ENCODE assay signal across 29 mouse cellular contexts in the genomic region with DNA sequence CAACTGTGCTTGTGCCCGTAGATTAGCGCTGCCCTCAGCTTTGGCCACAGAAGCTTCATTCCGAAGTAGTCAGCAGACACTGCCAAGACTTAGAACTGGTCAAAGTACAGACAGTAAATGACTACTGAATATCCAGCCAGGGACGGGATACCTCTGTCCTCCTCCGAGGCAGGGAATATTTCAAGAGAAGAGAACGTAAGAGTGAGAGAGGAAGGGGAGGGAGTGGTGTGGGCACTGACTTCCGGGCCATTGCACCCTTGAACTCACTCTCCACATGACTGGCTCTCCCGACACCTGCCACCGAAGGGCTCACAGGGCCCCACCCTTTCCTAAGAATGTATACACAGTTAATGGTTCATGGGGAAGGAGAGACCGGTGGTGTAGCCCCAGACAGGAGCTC. TPM values are rescaled to one million over a fixed set of nuclear protein-coding genes. Genes with fewer than 3 reads are reported as not detected.
DNase-seq lines count a peak whose midpoint lies in the region; ATAC-seq and TF ChIP-seq lines count a peak whose summit lies in the region.
"Had no signal": no experiment of that assay in that cellular context is flagged by ENCODE, and none has a peak within 500 bp of the region (broad histone marks: within the 10 kb centered on the region; RNA-seq: fewer than 3 reads in every experiment).

No protein-coding gene starts in this region.

- no peak overlapping the region for H3K9ac ChIP-seq in intestine, embryonic 15.5 days
- H3K9ac ChIP-seq in kidney, postnatal 0 days (ENCODE audit: low read depth, low read length) = no peak overlapping the region
- no peak overlapping the region for H3K9ac ChIP-seq in forebrain, postnatal 0 days
- H3K9ac ChIP-seq: embryonic facial prominence, embryonic 12.5 days; hindbrain, embryonic 14.5 days; limb, embryonic 15.5 days; liver, embryonic 14.5 days; lung, embryonic 14.5 days had no signal

- no peak overlapping the region for H3K4me3 ChIP-seq in intestine, embryonic 15.5 days (replicated peaks)
- H3K4me3 ChIP-seq in kidney, adult 2 months (ENCODE audit: insufficient read depth, low read depth, low read length) = no peak overlapping the region
- no peak overlapping the region for H3K4me3 ChIP-seq in kidney, postnatal 0 days (replicated peaks; ENCODE audit: low read depth, low read length)
- H3K4me3 ChIP-seq in small intestine, adult 2 months (ENCODE audit: low read depth, low read length) = no peak overlapping the region
- H3K4me3 ChIP-seq in forebrain, postnatal 0 days (ENCODE audit: low read depth, low read length) = no peak overlapping the region
- H3K4me3 ChIP-seq: embryonic facial prominence, embryonic 12.5 days; gastrocnemius, adult 2 months; heart, embryonic 10.5 days; limb, embryonic 15.5 days; megakaryocyte, embryonic 14.5 days had no signal

- no peaks in the 10 kb centered on the region for H3K9me3 ChIP-seq in intestine, embryonic 15.5 days
- H3K9me3 ChIP-seq in kidney, postnatal 0 days (replicated peaks; ENCODE audit: low read length) = no peaks in the 10 kb centered on the region
- no peaks in the 10 kb centered on the region for H3K9me3 ChIP-seq in forebrain, postnatal 0 days (ENCODE audit: low read length)
- H3K9me3 ChIP-seq: embryonic facial prominence, embryonic 12.5 days; heart, embryonic 10.5 days; limb, embryonic 15.5 days had no signal

- TF ChIP-seq CTCF in kidney, adult 2 months (conservative IDR thresholded peaks at IDR 0.05; ENCODE audit: insufficient read depth, insufficient read length, low read depth, low read length) = no peak
- no peak for TF ChIP-seq CTCF in kidney, postnatal 0 days (IDR thresholded peaks at IDR 0.05; ENCODE audit: low read depth)
- TF ChIP-seq CTCF in small intestine, adult 2 months (IDR thresholded peaks at IDR 0.05; ENCODE audit: extremely low read depth, insufficient read length, insufficient replicate concordance, low read depth, low read length) = no peak
- no peak for TF ChIP-seq CTCF in forebrain, postnatal 0 days (IDR thresholded peaks at IDR 0.05; ENCODE audit: low read depth)

- ATAC-seq in intestine, embryonic 15.5 days = peak; percentile 54
- ATAC-seq in kidney, postnatal 0 days (replicated peaks; ENCODE audit: low FRiP score, low read depth) = peak; percentile 88
- ATAC-seq in forebrain, postnatal 0 days = no peak
- ATAC-seq: inflammation-experienced regulatory T-cells, adult 6 months had no signal

- H3K27me3 ChIP-seq in intestine, embryonic 15.5 days (replicated peaks) = no peaks in the 10 kb centered on the region
- H3K27me3 ChIP-seq in kidney, adult 2 months (replicated peaks; ENCODE audit: control insufficient read depth, insufficient read depth, low read length) = no peaks in the 10 kb centered on the region
- no peaks in the 10 kb centered on the region for H3K27me3 ChIP-seq in kidney, postnatal 0 days (ENCODE audit: insufficient read depth, low read length)
- H3K27me3 ChIP-seq in small intestine, adult 2 months (ENCODE audit: control insufficient read depth, insufficient read depth, low read length) = no peaks in the 10 kb centered on the region
- H3K27me3 ChIP-seq in forebrain, postnatal 0 days (ENCODE audit: insufficient read depth, low read length) = no peaks in the 10 kb centered on the region
- H3K27me3 ChIP-seq: limb, embryonic 15.5 days had no signal

- H3K4me1 ChIP-seq in intestine, embryonic 15.5 days (replicated peaks) = peaks cover 18% of the 10 kb centered on the region
- H3K4me1 ChIP-seq in kidney, adult 2 months (ENCODE audit: control insufficient read depth, insufficient read depth, low read length) = no peaks in the 10 kb centered on the region; the same call in 1 of the 2 replicates
- H3K4me1 ChIP-seq in kidney, postnatal 0 days (replicated peaks; ENCODE audit: insufficient read depth, low read length) = no peaks in the 10 kb centered on the region
- H3K4me1 ChIP-seq in small intestine, adult 2 months (ENCODE audit: control insufficient read depth, insufficient read depth, insufficient read length, low read length) = peaks cover 41% of the 10 kb centered on the region
- H3K4me1 ChIP-seq in forebrain, postnatal 0 days (ENCODE audit: insufficient read depth) = no peaks in the 10 kb centered on the region
- H3K4me1 ChIP-seq: embryonic facial prominence, embryonic 12.5 days; limb, embryonic 15.5 days had no signal

- H3K4me2 ChIP-seq in intestine, embryonic 15.5 days (replicated peaks) = 0 out of 2 replicates have a peak overlapping the region, but pooled peaks have one; percentile 17
- H3K4me2 ChIP-seq in kidney, postnatal 0 days (ENCODE audit: low read length) = no peak overlapping the region
- no peak overlapping the region for H3K4me2 ChIP-seq in forebrain, postnatal 0 days (ENCODE audit: low read depth)
- H3K4me2 ChIP-seq: embryonic facial prominence, embryonic 12.5 days; hindbrain, embryonic 14.5 days; limb, embryonic 15.5 days; lung, embryonic 14.5 days had no signal

- H3K27ac ChIP-seq in intestine, embryonic 15.5 days = peak overlapping the region; percentile 7; the same call in 1 of the 2 replicates
- no peak overlapping the region for H3K27ac ChIP-seq in kidney, adult 2 months (ENCODE audit: insufficient read depth, low read depth, low read length)
- 0 out of 2 replicates have a peak overlapping the region, but pooled peaks have one; percentile 26 for H3K27ac ChIP-seq in kidney, postnatal 0 days
- H3K27ac ChIP-seq in small intestine, adult 2 months (ENCODE audit: insufficient read depth, low read depth, low read length) = peak overlapping the region; percentile 76
- no peak overlapping the region for H3K27ac ChIP-seq in forebrain, postnatal 0 days (ENCODE audit: low read depth, low read length)
- H3K27ac ChIP-seq: embryonic facial prominence, embryonic 12.5 days; gastrocnemius, adult 2 months; heart, embryonic 10.5 days; hindbrain, embryonic 14.5 days; limb, embryonic 15.5 days; liver, embryonic 14.5 days had no signal

- peak; percentile 85 for DNase-seq in kidney, adult 2 months
- peak; percentile 41 for DNase-seq in kidney, postnatal 0 days (ENCODE audit: low spot score)
- no peak for DNase-seq in spleen, postnatal 4 days (ENCODE audit: low spot score in 2 of 2)
- no peak for DNase-seq in forebrain, postnatal 0 days
- DNase-seq in right cerebral cortex, postnatal 10 days (ENCODE audit: low spot score in 2 of 2) = no peak
- DNase-seq: adrenal gland, adult 2 months; cerebellum, adult 18-20 months; cerebellum, postnatal 25 days; gastrocnemius, adult 2 months; heart, postnatal 4 days; lung, embryonic 14.5 days; midbrain, embryonic 14.5 days; thymus, postnatal 14 days had no signal

- 56% methylated on average over 10 of the region's 10 CpGs for WGBS in intestine, embryonic 15.5 days
- WGBS in kidney, adult 2 months = 45% methylated on average over 10 of the region's 10 CpGs
- 46% methylated on average over 10 of the region's 10 CpGs for WGBS in kidney, postnatal 0 days
- WGBS in small intestine, adult 2 months = 24% methylated on average over 10 of the region's 10 CpGs
- 86% methylated on average over 10 of the region's 10 CpGs for WGBS in forebrain, postnatal 0 days

- TF ChIP-seq POLR2A in kidney, adult 2 months (IDR thresholded peaks at IDR 0.05; ENCODE audit: low read depth, low read length) = no peak
- no peak for TF ChIP-seq POLR2A in small intestine, adult 2 months (IDR thresholded peaks at IDR 0.05; ENCODE audit: low read depth, low read length)

- H3K36me3 ChIP-seq in intestine, embryonic 15.5 days = no peaks in the 10 kb centered on the region
- H3K36me3 ChIP-seq in kidney, adult 2 months (ENCODE audit: control insufficient read depth, insufficient read depth, low read length) = no peaks in the 10 kb centered on the region
- H3K36me3 ChIP-seq in kidney, postnatal 0 days (ENCODE audit: insufficient read depth, low read length) = no peaks in the 10 kb centered on the region
- H3K36me3 ChIP-seq in small intestine, adult 2 months (ENCODE audit: control insufficient read depth, insufficient read depth, low read length) = no peaks in the 10 kb centered on the region
- no peaks in the 10 kb centered on the region for H3K36me3 ChIP-seq in forebrain, postnatal 0 days (ENCODE audit: insufficient read depth)
- H3K36me3 ChIP-seq: embryonic facial prominence, embryonic 12.5 days; G1E; heart, embryonic 10.5 days; limb, embryonic 15.5 days had no signal

RNA-seq across cellular contexts. Expression of a gene that starts 41.5 kb away (rescaled TPM):
- 23.6 and 27.8 TPM in 2 replicates for polyA plus RNA-seq in intestine, embryonic 15.5 days (2015; fragmentation: Nextera tagmentation; extraction: Ambion mirVana)
- 10.0 and 14.7 TPM in 2 replicates for polyA plus RNA-seq in kidney, adult 2 months (2012; rRNA removed)
- polyA plus RNA-seq in kidney, postnatal 0 days (2015; fragmentation: Nextera tagmentation; extraction: Ambion mirVana) = 33.3 and 34.1 TPM in 2 replicates
- polyA plus RNA-seq in small intestine, adult 2 months (2012; rRNA removed) = 8.9 and 18.0 TPM in 2 replicates
- 6.6 and 8.2 TPM in 2 replicates for total RNA-seq in forebrain, postnatal 0 days (2014; rRNA removed)
- polyA plus RNA-seq in forebrain, postnatal 0 days (2015; fragmentation: Nextera tagmentation; extraction: Ambion mirVana) = 3.1 and 4.6 TPM in 2 replicates
- total RNA-seq: CH12.LX had no signal
- polyA plus RNA-seq: inflammation-experienced regulatory T-cells, adult 6 months had no signal

RNA-seq across cellular contexts. Expression of a gene that starts 44.6 kb away (rescaled TPM):
- polyA plus RNA-seq in intestine, embryonic 15.5 days (2015; fragmentation: Nextera tagmentation; extraction: Ambion mirVana) = not detected in 2 replicates
- not detected in 2 replicates for polyA plus RNA-seq in kidney, adult 2 months (2012; rRNA removed)
- polyA plus RNA-seq in kidney, postnatal 0 days (2015; fragmentation: Nextera tagmentation; extraction: Ambion mirVana) = 0.58 and 0.93 TPM in 2 replicates
- 0.16 TPM in 1 of 2 replicates, not detected in the other for polyA plus RNA-seq in small intestine, adult 2 months (2012; rRNA removed)
- total RNA-seq in forebrain, postnatal 0 days (2014; rRNA removed) = 1.8 and 6.1 TPM in 2 replicates
- polyA plus RNA-seq in forebrain, postnatal 0 days (2015; fragmentation: Nextera tagmentation; extraction: Ambion mirVana) = 1.5 and 1.9 TPM in 2 replicates
- total RNA-seq: CH12.LX; gastrocnemius, adult 2 months; heart, postnatal 4 days had no signal
- polyA plus RNA-seq: gonadal fat pad, adult 2 months; inflammation-experienced regulatory T-cells, adult 6 months; lung, embryonic 14.5 days; testis, adult 2 months had no signal

RNA-seq across cellular contexts. Expression of a gene that starts 53.9 kb away (rescaled TPM):
- not detected in 2 replicates for polyA plus RNA-seq in intestine, embryonic 15.5 days (2015; fragmentation: Nextera tagmentation; extraction: Ambion mirVana)
- polyA plus RNA-seq in kidney, adult 2 months (2012; rRNA removed) = not detected in 2 replicates
- 0.13 TPM in 1 of 2 replicates, not detected in the other for polyA plus RNA-seq in kidney, postnatal 0 days (2015; fragmentation: Nextera tagmentation; extraction: Ambion mirVana)
- 0.04 TPM in 1 of 2 replicates, not detected in the other for polyA plus RNA-seq in small intestine, adult 2 months (2012; rRNA removed)
- total RNA-seq in forebrain, postnatal 0 days (2014; rRNA removed) = not detected in 2 replicates
- not detected in 2 replicates for polyA plus RNA-seq in forebrain, postnatal 0 days (2015; fragmentation: Nextera tagmentation; extraction: Ambion mirVana)
- total RNA-seq: adrenal gland, adult 2 months; CH12.LX; G1E; gastrocnemius, adult 2 months; heart, postnatal 4 days; left cerebral cortex, adult 18-20 months; left cerebral cortex, postnatal 36 days had no signal
- polyA plus RNA-seq: adrenal gland, adult 2 months; forebrain, embryonic 11.5 days; G1E; gonadal fat pad, adult 2 months; hindbrain, embryonic 14.5 days; inflammation-experienced regulatory T-cells, adult 6 months; liver, embryonic 14.5 days; lung, embryonic 14.5 days; midbrain, embryonic 14.5 days; testis, adult 2 months had no signal

Comparison
In these comparisons a context has a peak if more than half of its experiments do, and no peak if none do; other contexts are left out.
1. H3K27ac ChIP-seq: peak in intestine, embryonic 15.5 days (single experiment), kidney, postnatal 0 days (single experiment) and small intestine, adult 2 months (single experiment); none in kidney, adult 2 months (single experiment) and forebrain, postnatal 0 days (single experiment).
2. DNase-seq: peak in kidney, adult 2 months (single experiment) and kidney, postnatal 0 days (single experiment); none in spleen, postnatal 4 days (0 of 2), forebrain, postnatal 0 days (single experiment) and right cerebral cortex, postnatal 10 days (0 of 2).